8 mouse cellular contexts compared by ENCODE assay signal in genomic region chr12:44209824-44210752, GRCm38 (mm10). TPM values are rescaled to one million over a fixed set of nuclear protein-coding genes. Genes with fewer than 3 reads are reported as not detected.
DNase-seq lines count a peak whose midpoint lies in the region; ATAC-seq lines count a peak whose summit lies in the region.

TSS of gene Dnajb9 (minus strand) at chr12:44210326.

- peaks cover 9% of the 10 kb centered on the region; the same call in 1 of the 2 replicates for H3K36me3 ChIP-seq in intestine, embryonic 14.5 days (ENCODE audit: control insufficient read depth, insufficient read depth, low read length)

- H3K4me1 ChIP-seq in intestine, embryonic 14.5 days (replicated peaks; ENCODE audit: control insufficient read depth, insufficient read depth, low read length): peaks cover 9% of the 10 kb centered on the region

- no peaks in the 10 kb centered on the region for H3K9me3 ChIP-seq in intestine, embryonic 14.5 days (ENCODE audit: control insufficient read depth, low read length)

- WGBS in intestine, embryonic 14.5 days: 1% methylated on average over 71 of the region's 77 CpGs

- H3K4me2 ChIP-seq in intestine, embryonic 14.5 days (ENCODE audit: low read length): peak within 1 kb of the TSS; percentile 80

- H3K4me3 ChIP-seq in intestine, embryonic 14.5 days (ENCODE audit: low read depth, low read length): peak within 1 kb of the TSS; percentile 92

- no peaks in the 10 kb centered on the region for H3K27me3 ChIP-seq in intestine, embryonic 14.5 days (replicated peaks; ENCODE audit: control insufficient read depth, insufficient read depth, low read length)

- H3K9ac ChIP-seq in intestine, embryonic 14.5 days (ENCODE audit: low read length): peak within 1 kb of the TSS; percentile 84

- peak; percentile 100 for ATAC-seq in intestine, embryonic 14.5 days (replicated peaks; ENCODE audit: low FRiP score, low TSS enrichment, low read depth)

- intact Hi-C loops in left cerebral cortex, postnatal 14 days (cut with DNase I): loop anchor here (1.0 to 10.0 kb wide), 2 partner anchors 59 to 365 kb away; no protein-coding TSS in a partner anchor

- peak within 1 kb of the TSS; percentile 83 for H3K27ac ChIP-seq in intestine, embryonic 14.5 days (ENCODE audit: low read depth)

- DNase-seq in adrenal gland, adult 18-20 months (ENCODE audit: low spot score in 2 of 2): peak; percentile 98 to 99
- peak; percentile 99 for DNase-seq in embryo, embryonic 11 days
- DNase-seq in gastrocnemius, postnatal 25 days: peak; percentile 99
- peak; percentile 99 for DNase-seq in intestine, embryonic 14.5 days (ENCODE audit: low spot score)
- peak; percentile 100 for DNase-seq in left cerebral cortex, postnatal 14 days (ENCODE audit: low spot score in 2 of 2)
- DNase-seq in mesoderm, embryonic 11.5 days (ENCODE audit: low read depth, low spot score): peak; percentile 100
- DNase-seq in right cerebral cortex, postnatal 36 days (ENCODE audit: low spot score in 2 of 2): peak; percentile 100
- peak; percentile 99 for DNase-seq in yolk sac, embryonic 10.5 days (ENCODE audit: low spot score)

RNA-seq across cellular contexts. Expression of gene Dnajb9, which starts in this region (rescaled TPM):
- 10 to 100 TPM; 56.9 TPM for total RNA-seq in adrenal gland, adult 18-20 months (2021)
- total RNA-seq in gastrocnemius, postnatal 25 days (2021): 10 to 100 TPM; 23.2 to 27.3 TPM
- 18.8 and 19.0 TPM in 2 replicates for polyA plus RNA-seq in intestine, embryonic 14.5 days (2014; fragmentation: Nextera tagmentation; extraction: Ambion mirVana)
- total RNA-seq in left cerebral cortex, postnatal 14 days (2021): 10 to 100 TPM; 33.1 to 36.9 TPM

Comparison
In these comparisons a context has a peak if more than half of its experiments do, and no peak if none do; other contexts are left out.
1. Peak in every context shown above with its lines: DNase-seq, ATAC-seq, H3K4me3 ChIP-seq and H3K27ac ChIP-seq.